Mouse (Mus musculus): Measurements from ENCODE around the gene Nme2.

DNA sequence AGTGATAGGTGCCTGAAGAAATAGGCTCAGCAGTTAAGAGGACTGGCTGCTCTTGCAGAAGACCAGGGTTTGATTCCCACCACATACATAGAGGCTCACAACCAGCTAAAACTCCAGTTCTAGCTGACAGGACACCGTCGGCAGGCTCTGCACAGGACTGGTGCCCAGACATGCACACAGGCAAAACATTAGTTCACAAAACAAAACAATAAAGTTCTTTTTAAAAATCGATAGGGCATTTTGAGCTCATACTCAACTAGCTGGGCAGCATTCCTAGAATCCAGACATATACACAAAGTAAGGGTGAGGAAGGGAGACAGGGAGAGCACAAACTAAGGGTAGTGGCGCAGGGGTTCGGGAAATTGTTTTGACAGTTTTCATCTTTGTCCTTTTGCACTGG lies 38.5 kb upstream of the Nme2 start:
- TF ChIP-seq CTCF (IDR thresholded peaks at IDR 0.05; ENCODE audit: control insufficient read depth, insufficient read depth, insufficient read length) = no peak
- no peak for TF ChIP-seq MAX (IDR thresholded peaks at IDR 0.05)
- no peak for TF ChIP-seq MYOD1 (IDR thresholded peaks at IDR 0.05; ENCODE audit: control insufficient read depth, insufficient read length, low read depth)
- TF ChIP-seq USF1 (IDR thresholded peaks at IDR 0.05; ENCODE audit: low read depth) = no peak
- TF ChIP-seq FOSL1 (IDR thresholded peaks at IDR 0.05; ENCODE audit: insufficient read depth, low read length, poor library complexity, severe bottlenecking) = no peak
- TF ChIP-seq CEBPB (IDR thresholded peaks at IDR 0.05; ENCODE audit: low read depth) = no peak
